Mouse (Mus musculus): ENCODE measurements around the gene Mfsd4a.
A peak's percentile ranks its signal among the peaks of the same experiment; 100 is the strongest.

Gene Mfsd4a

GRCm38 (mm10) chr1:132065475-132066172 lies 2.2 kb downstream of the Mfsd4a start:
- DNase-seq (ENCODE audit: low read depth, low spot score), result no peak

GRCm38 (mm10) chr1:132065001-132065400 lies 2.9 kb downstream of the Mfsd4a start:
- no peak for DNase-seq (ENCODE audit: low read depth, low spot score)

GRCm38 (mm10) chr1:132063096-132063495 lies 4.8 kb downstream of the Mfsd4a start:
- no peak for DNase-seq (ENCODE audit: low read depth, low spot score)

GRCm38 (mm10) chr1:132061750-132062541 lies 5.9 kb downstream of the Mfsd4a start:
- DNase-seq (ENCODE audit: low read depth, low spot score), result no peak

GRCm38 (mm10) chr1:132060036-132060769 lies 7.7 kb downstream of the Mfsd4a start:
- DNase-seq (ENCODE audit: low read depth, low spot score), result no peak

- no peak for DNase-seq (ENCODE audit: low read depth, low spot score)
These were observed 9.3 kb downstream of the Mfsd4a start for GRCm38 (mm10) chr1:132058558-132058957.

GRCm38 (mm10) chr1:132055054-132055664 lies 12.7 kb downstream of the Mfsd4a start:
- DNase-seq (ENCODE audit: low read depth, low spot score), result no peak

GRCm38 (mm10) chr1:132054387-132054786 lies 13.5 kb downstream of the Mfsd4a start:
- no peak for DNase-seq (ENCODE audit: low read depth, low spot score)

GRCm38 (mm10) chr1:132051746-132052145 lies 16.1 kb downstream of the Mfsd4a start:
- DNase-seq (ENCODE audit: low read depth, low spot score), result no peak

- peak; percentile 66 for DNase-seq (ENCODE audit: low read depth, low spot score)
These were observed 21.6 kb downstream of the Mfsd4a start for GRCm38 (mm10) chr1:132046143-132046735.

- DNase-seq (ENCODE audit: low read depth, low spot score), result no peak
These were observed 24.1 kb downstream of the Mfsd4a start for GRCm38 (mm10) chr1:132043759-132044158.

GRCm38 (mm10) chr1:132040201-132040621 lies 27.7 kb downstream of the Mfsd4a start:
- no peak for DNase-seq (ENCODE audit: low read depth, low spot score)

- peak; percentile 59 for DNase-seq (ENCODE audit: low read depth, low spot score)
These were observed 29.1 kb downstream of the Mfsd4a start for GRCm38 (mm10) chr1:132038753-132039152.

GRCm38 (mm10) chr1:132037746-132038145 lies 30.1 kb downstream of the Mfsd4a start:
- DNase-seq (ENCODE audit: low read depth, low spot score), result no peak

- no peak for DNase-seq (ENCODE audit: low read depth, low spot score)
These were observed 35.7 kb downstream of the Mfsd4a start for GRCm38 (mm10) chr1:132032172-132032571.

- peak; percentile 26 for DNase-seq (ENCODE audit: low read depth, low spot score)
These were observed 37.3 kb downstream of the Mfsd4a start for GRCm38 (mm10) chr1:132030574-132030973.

- no peak for DNase-seq (ENCODE audit: low read depth, low spot score)
These were observed 39.4 kb downstream of the Mfsd4a start for GRCm38 (mm10) chr1:132028413-132028812.

- DNase-seq (ENCODE audit: low read depth, low spot score), result no peak
These were observed 39.9 kb downstream of the Mfsd4a start for GRCm38 (mm10) chr1:132027978-132028377.

GRCm38 (mm10) chr1:132026925-132027646 lies 40.8 kb downstream of the Mfsd4a start:
- DNase-seq (ENCODE audit: low read depth, low spot score), result no peak

- DNase-seq (ENCODE audit: low read depth, low spot score), result no peak
These were observed 45.8 kb downstream of the Mfsd4a start for GRCm38 (mm10) chr1:132022107-132022506.

GRCm38 (mm10) chr1:132019876-132020275 lies 48.0 kb downstream of the Mfsd4a start:
- DNase-seq (ENCODE audit: low read depth, low spot score), result no peak
